Mouse (Mus musculus): ENCODE measurements around the gene Flt4. TPM values are rescaled to one million over a fixed set of nuclear protein-coding genes. Genes with fewer than 3 reads are reported as not detected.

Flt4 gene
- polyA plus RNA-seq, 1 experiment, result 0.02 TPM

DNA sequence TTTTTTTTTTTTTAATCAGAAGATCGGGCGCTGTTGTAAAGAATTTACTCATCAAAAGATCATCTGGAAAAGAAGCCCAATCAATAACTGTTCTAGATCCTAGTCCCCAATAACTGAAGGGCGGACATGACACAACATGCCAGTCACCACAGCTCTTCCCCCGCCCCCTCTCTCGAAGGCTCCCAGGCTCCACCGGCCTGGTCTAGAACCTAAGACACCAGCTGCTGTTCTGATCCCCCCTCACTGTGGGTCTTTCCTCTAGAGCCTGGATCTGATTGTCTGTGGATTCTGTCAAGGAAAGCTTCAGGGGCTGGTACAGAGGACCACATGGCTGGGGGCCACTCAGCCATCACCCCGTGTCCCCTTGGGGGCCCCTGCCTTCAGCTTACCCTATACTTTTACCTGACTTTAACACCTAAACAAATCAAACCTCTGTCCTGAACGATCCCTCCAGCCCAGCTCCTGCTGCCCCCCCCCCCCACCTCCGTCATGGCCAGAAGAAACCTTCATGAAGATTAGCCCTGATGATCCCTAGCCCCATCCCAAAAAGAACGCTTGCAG, 42.8 kb downstream of the Flt4 start:
- Histone ChIP-seq H3K27me3 (ENCODE audit: control insufficient read depth, insufficient read depth, insufficient read length) (peaks cover 5% of the 10 kb centered on the region), H3ac (ENCODE audit: control insufficient read depth, insufficient read length, low read depth) (no peak overlapping the region), H3K79me3 (ENCODE audit: low read depth) (no peaks in the 10 kb centered on the region), H3K36me3 (ENCODE audit: control insufficient read depth, insufficient read depth) (no peaks in the 10 kb centered on the region), H3K4me3 (ENCODE audit: insufficient read depth, poor library complexity, severe bottlenecking) (no peak overlapping the region), H3K79me2 (ENCODE audit: control insufficient read depth, insufficient read depth) (no peaks in the 10 kb centered on the region)
- TF ChIP-seq MYOD1 (IDR thresholded peaks at IDR 0.05; ENCODE audit: control insufficient read depth, insufficient read length, low read depth) (no peak), FOSL1 (IDR thresholded peaks at IDR 0.05; ENCODE audit: insufficient read depth, low read length, poor library complexity, severe bottlenecking) (no peak)

DNA sequence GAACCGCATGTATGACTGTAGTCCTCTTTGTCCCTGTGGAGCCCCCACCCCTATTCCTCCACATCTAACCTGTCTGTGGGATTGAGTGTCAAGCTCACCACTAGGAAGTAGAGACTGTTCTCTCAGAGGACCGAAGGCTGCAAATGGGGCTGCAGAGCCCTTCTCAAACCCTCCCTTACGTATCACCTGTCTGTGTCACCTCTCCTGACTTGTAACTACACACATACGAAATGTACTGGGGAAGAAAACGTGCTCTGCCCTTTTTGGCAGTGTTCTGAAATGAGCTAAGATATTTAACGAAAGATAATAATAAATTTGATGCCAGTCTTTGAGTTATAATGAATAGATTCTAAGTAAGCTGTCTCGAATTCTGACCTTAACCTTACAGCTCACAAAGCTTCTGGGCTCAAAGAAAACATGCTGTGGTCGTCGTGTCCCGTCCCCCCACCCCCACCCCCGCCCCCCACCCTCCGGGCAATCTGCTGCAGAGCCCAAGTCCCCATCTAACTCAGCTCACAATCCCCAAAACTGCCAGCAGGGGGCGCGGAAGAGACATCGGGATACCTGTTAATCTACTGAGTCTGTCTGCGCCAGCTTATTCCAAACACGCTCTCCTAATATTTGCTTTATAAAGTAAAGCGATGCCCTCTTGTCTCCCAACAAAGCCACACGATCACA, 43.5 kb downstream of the Flt4 start:
- no peaks in the 10 kb centered on the region for H3K27me3 ChIP-seq (ENCODE audit: control insufficient read depth, insufficient read depth, insufficient read length)
- H3K36me3 ChIP-seq (ENCODE audit: control insufficient read depth, insufficient read depth), result no peaks in the 10 kb centered on the region
- H3ac ChIP-seq (ENCODE audit: control insufficient read depth, insufficient read length, low read depth), result no peak overlapping the region
- H3K79me3 ChIP-seq (ENCODE audit: low read depth), result no peaks in the 10 kb centered on the region
- no peaks in the 10 kb centered on the region for H3K79me2 ChIP-seq (ENCODE audit: control insufficient read depth, insufficient read depth)
- H3K4me3 ChIP-seq (ENCODE audit: insufficient read depth, poor library complexity, severe bottlenecking), result no peak overlapping the region
- TF ChIP-seq CTCF (IDR thresholded peaks at IDR 0.05; ENCODE audit: control insufficient read depth, insufficient read depth, insufficient read length) (peak; percentile 58), MYOD1 (IDR thresholded peaks at IDR 0.05; ENCODE audit: control insufficient read depth, insufficient read length, low read depth) (no peak)

DNA sequence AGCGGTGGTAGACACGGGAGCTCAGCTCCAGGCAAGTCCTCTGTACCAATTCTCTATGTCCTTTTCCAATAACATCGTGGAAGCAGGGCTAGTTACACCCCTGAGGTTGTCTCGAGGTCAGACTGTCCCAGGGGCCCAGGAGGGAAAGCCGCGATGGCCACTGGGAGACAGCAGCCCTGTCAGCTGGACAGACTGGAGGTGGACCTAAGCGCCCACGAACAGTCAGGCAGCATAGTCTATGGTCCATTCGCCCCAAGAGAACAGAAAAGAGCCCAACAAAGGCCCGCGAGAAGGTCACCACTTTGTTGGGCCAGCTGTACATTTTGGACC, 44.0 kb downstream of the Flt4 start:
- no peaks in the 10 kb centered on the region for H3K27me3 ChIP-seq (ENCODE audit: control insufficient read depth, insufficient read depth, insufficient read length)
- no peaks in the 10 kb centered on the region for H3K79me2 ChIP-seq (ENCODE audit: control insufficient read depth, insufficient read depth)
- no peaks in the 10 kb centered on the region for H3K36me3 ChIP-seq (ENCODE audit: control insufficient read depth, insufficient read depth)
- no peaks in the 10 kb centered on the region for H3K79me3 ChIP-seq (ENCODE audit: low read depth)
- no peak overlapping the region for H3K4me3 ChIP-seq (ENCODE audit: insufficient read depth, poor library complexity, severe bottlenecking)
- no peak overlapping the region for H3ac ChIP-seq (ENCODE audit: control insufficient read depth, insufficient read length, low read depth)
- TF ChIP-seq MYOG (IDR thresholded peaks at IDR 0.05; ENCODE audit: control insufficient read depth, extremely low read depth, insufficient read length), result no peak
- no peak for TF ChIP-seq MYOD1 (IDR thresholded peaks at IDR 0.05; ENCODE audit: control insufficient read depth, insufficient read length, low read depth)
- no peak for TF ChIP-seq CEBPB (IDR thresholded peaks at IDR 0.05; ENCODE audit: low read depth)
- TF ChIP-seq USF1 (IDR thresholded peaks at IDR 0.05; ENCODE audit: low read depth), result no peak
- TF ChIP-seq FOSL1 (IDR thresholded peaks at IDR 0.05; ENCODE audit: insufficient read depth, low read length, poor library complexity, severe bottlenecking), result no peak
- TF ChIP-seq CTCF (IDR thresholded peaks at IDR 0.05; ENCODE audit: control insufficient read depth, insufficient read depth, insufficient read length), result no peak
- TF ChIP-seq MAX (IDR thresholded peaks at IDR 0.05), result no peak

DNA sequence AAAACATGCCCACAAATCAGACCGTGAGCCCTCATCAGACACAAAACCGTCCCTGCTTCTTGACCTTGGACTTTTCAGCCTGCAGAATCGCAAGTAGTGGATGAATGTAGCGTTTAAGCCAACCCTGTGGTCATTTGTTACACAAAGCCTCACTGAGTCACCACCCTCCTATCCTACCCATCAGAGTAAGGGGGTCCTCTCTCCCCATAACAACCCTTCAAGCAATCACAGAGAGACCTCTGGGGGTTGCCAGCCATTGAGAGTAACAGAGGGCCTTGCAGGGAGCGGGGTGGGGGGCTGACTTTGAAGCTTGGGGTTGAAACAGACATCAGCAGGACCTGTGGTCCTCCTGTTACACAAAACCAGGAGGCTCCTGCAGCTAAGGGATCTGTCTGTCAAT, 45.6 kb downstream of the Flt4 start:
- Histone ChIP-seq H3K27me3 (ENCODE audit: control insufficient read depth, insufficient read depth, insufficient read length) (no peaks in the 10 kb centered on the region), H3ac (ENCODE audit: control insufficient read depth, insufficient read length, low read depth) (no peak overlapping the region), H3K4me3 (ENCODE audit: insufficient read depth, poor library complexity, severe bottlenecking) (no peak overlapping the region), H3K36me3 (ENCODE audit: control insufficient read depth, insufficient read depth) (no peaks in the 10 kb centered on the region), H3K79me2 (ENCODE audit: control insufficient read depth, insufficient read depth) (no peaks in the 10 kb centered on the region), H3K79me3 (ENCODE audit: low read depth) (no peaks in the 10 kb centered on the region)
- no peak for TF ChIP-seq MYOD1 (IDR thresholded peaks at IDR 0.05; ENCODE audit: control insufficient read depth, insufficient read length, low read depth)

DNA sequence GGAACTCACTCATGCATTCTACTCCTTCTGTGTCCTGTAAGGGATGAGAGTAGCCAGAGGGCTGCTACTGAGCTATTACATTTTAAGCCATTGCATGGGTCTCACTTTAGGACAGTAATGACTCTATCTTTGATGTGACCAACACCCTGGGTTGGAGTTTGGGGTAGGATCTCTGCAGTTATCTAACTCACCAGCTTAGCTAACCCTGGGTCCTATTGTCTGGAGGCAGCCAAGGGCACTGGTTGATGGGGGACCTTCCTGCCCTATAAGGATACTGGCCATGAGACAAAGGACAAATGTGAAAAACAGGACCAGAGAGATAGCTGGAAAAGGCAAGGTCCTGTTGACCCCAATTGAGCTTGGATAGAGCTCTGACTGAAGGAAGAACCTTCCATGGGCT, 46.4 kb downstream of the Flt4 start:
- Histone ChIP-seq H3K79me2 (ENCODE audit: control insufficient read depth, insufficient read depth) (no peaks in the 10 kb centered on the region), H3K4me3 (ENCODE audit: insufficient read depth, poor library complexity, severe bottlenecking) (no peak overlapping the region), H3K79me3 (ENCODE audit: low read depth) (no peaks in the 10 kb centered on the region), H3K27me3 (ENCODE audit: control insufficient read depth, insufficient read depth, insufficient read length) (no peaks in the 10 kb centered on the region), H3ac (ENCODE audit: control insufficient read depth, insufficient read length, low read depth) (no peak overlapping the region), H3K36me3 (ENCODE audit: control insufficient read depth, insufficient read depth) (no peaks in the 10 kb centered on the region)
- no peak for TF ChIP-seq MYOG (IDR thresholded peaks at IDR 0.05; ENCODE audit: control insufficient read depth, extremely low read depth, insufficient read length)
- TF ChIP-seq MYOD1 (IDR thresholded peaks at IDR 0.05; ENCODE audit: control insufficient read depth, insufficient read length, low read depth), result no peak
- no peak for TF ChIP-seq FOSL1 (IDR thresholded peaks at IDR 0.05; ENCODE audit: insufficient read depth, low read length, poor library complexity, severe bottlenecking)
- no peak for TF ChIP-seq USF1 (IDR thresholded peaks at IDR 0.05; ENCODE audit: low read depth)
- TF ChIP-seq CTCF (IDR thresholded peaks at IDR 0.05; ENCODE audit: control insufficient read depth, insufficient read depth, insufficient read length), result no peak
- TF ChIP-seq MAX (IDR thresholded peaks at IDR 0.05), result no peak
- no peak for TF ChIP-seq CEBPB (IDR thresholded peaks at IDR 0.05; ENCODE audit: low read depth)

DNA sequence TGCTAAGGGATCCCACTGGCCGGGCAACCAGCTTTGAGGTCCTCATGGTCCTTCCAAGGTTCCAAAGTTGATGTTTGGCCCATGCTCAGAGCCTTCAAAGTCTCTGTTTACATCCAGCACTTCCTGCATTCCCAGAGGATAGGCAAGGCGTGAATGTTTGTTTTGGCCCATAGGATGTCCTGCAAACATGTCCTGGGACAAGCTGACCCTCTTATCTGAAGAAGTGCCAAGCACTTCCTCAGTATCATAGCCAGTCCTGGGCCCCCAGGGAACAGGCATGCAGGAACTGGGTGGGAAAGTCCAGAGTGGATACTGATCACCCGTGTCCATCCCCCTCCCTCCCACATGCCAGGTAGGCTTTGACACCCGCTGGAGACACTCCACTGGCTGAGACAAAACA, 49.0 kb downstream of the Flt4 start:
- TF ChIP-seq MYOG (IDR thresholded peaks at IDR 0.05; ENCODE audit: control insufficient read depth, extremely low read depth, insufficient read length) (no peak), FOSL1 (IDR thresholded peaks at IDR 0.05; ENCODE audit: insufficient read depth, low read length, poor library complexity, severe bottlenecking) (no peak), MAX (IDR thresholded peaks at IDR 0.05) (no peak), CTCF (IDR thresholded peaks at IDR 0.05; ENCODE audit: control insufficient read depth, insufficient read depth, insufficient read length) (no peak), MYOD1 (IDR thresholded peaks at IDR 0.05; ENCODE audit: control insufficient read depth, insufficient read length, low read depth) (no peak), CEBPB (IDR thresholded peaks at IDR 0.05; ENCODE audit: low read depth) (no peak), USF1 (IDR thresholded peaks at IDR 0.05; ENCODE audit: low read depth) (no peak)
- Histone ChIP-seq H3K36me3 (ENCODE audit: control insufficient read depth, insufficient read depth) (no peaks in the 10 kb centered on the region), H3K79me2 (ENCODE audit: control insufficient read depth, insufficient read depth) (no peaks in the 10 kb centered on the region), H3K27me3 (ENCODE audit: control insufficient read depth, insufficient read depth, insufficient read length) (no peaks in the 10 kb centered on the region), H3K79me3 (ENCODE audit: low read depth) (no peaks in the 10 kb centered on the region), H3ac (ENCODE audit: control insufficient read depth, insufficient read length, low read depth) (no peak overlapping the region), H3K4me3 (ENCODE audit: insufficient read depth, poor library complexity, severe bottlenecking) (no peak overlapping the region)

All from C2C12 (cell line).